Mouse (Mus musculus) liver, postnatal 0 days (tissue): ENCODE data around the gene Tmem170.

ENCODE experiments used
- CTCF ChIP-seq: sonication (generic); IDR thresholded peaks from 2 replicates; pipeline ENCODE4 v1.5.1; 2016; ENCODE audit warnings: antibody characterized with exemption, low read depth
- EP300 ChIP-seq: IDR thresholded peaks from 2 replicates; pipeline ENCODE4 v1.6.1; 2016; ENCODE audit warnings: antibody characterized with exemption, low read depth, mild to moderate bottlenecking

DNA sequence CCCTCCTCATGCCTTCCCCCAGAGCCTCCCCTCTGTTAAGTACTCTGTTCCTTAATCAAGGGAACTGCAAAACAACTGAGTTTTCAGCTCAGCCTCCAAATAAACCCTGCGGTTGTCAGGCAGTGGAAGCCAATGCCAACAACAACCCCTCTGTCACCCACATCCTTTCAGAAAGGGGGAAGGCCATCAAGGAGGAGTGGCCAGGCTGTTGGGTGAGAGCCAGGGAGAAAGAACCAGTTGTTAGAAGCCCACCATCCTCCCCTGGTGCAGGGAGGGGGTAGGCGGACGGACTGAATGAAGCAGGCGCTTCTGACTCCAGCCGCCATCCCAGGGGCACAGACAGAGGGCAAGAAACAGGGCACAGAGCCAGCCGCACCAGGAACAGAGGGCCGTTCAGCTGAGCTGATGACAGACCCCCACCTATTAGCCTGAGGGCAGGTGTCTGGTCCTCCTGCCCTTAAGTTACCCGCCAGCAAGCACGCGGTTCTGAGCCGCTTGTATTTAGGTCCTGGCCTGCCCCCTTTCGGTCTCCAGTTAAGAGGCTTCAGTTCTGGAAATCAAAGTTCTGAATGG lies 36.4 kb upstream of the Tmem170 start:
- TF ChIP-seq CTCF (no peak), EP300 (no peak)
